Mouse (Mus musculus) midbrain, postnatal 0 days (tissue): ENCODE measurements around the gene Cybrd1. TPM values are rescaled to one million over a fixed set of nuclear protein-coding genes. Genes with fewer than 3 reads are reported as not detected.
A peak's percentile ranks its signal among the peaks of the same experiment; 100 is the strongest.

Source experiments
- ATAC-seq: fragments of 200-750 bp; cut with Nextera tagmentation; 2 replicates; pipeline ENCODE4 v1.8.0; 2017; ENCODE audit warnings: moderate number of reproducible peaks, mild to moderate bottlenecking, moderate TSS enrichment, moderate library complexity; ENCODE audit not compliant: low FRiP score
- DNase-seq: peaks from one replicate; pipeline ENCODE4 v3.0.0-alpha.2; 2015; ENCODE audit warnings: low spot score
- H3K27ac ChIP-seq: fragments of 300-500 bp; sonication (generic); 2 replicates; pipeline ENCODE4 v1.5.1; 2014; ENCODE audit warnings: low read depth, mild to moderate bottlenecking, low read length, mixed read lengths
- H3K27me3 ChIP-seq: fragments of 300-500 bp; sonication (generic); 2 replicates; pipeline ENCODE4 v1.6.1; 2014; ENCODE audit warnings: low read length, control low read depth, mixed read lengths; ENCODE audit not compliant: insufficient read depth
- H3K36me3 ChIP-seq: fragments of 300-500 bp; sonication (generic); 2 replicates; pipeline ENCODE4 v1.6.1; 2014; ENCODE audit warnings: low read length, control low read depth, mixed read lengths; ENCODE audit not compliant: insufficient read depth
- H3K4me1 ChIP-seq: fragments of 300-500 bp; sonication (generic); 2 replicates; pipeline ENCODE4 v1.6.1; 2014; ENCODE audit warnings: mild to moderate bottlenecking, control low read depth, antibody characterized with exemption, low read length, mixed read lengths; ENCODE audit not compliant: insufficient read depth
- H3K4me2 ChIP-seq: fragments of 300-500 bp; sonication (generic); 2 replicates; pipeline ENCODE4 v1.6.1; 2014; ENCODE audit warnings: low read depth, mild to moderate bottlenecking, low read length, mixed read lengths; ENCODE audit not compliant: poor library complexity, severe bottlenecking
- H3K4me3 ChIP-seq: fragments of 300-500 bp; sonication (generic); 2 replicates; pipeline ENCODE4 v1.5.1; 2014; ENCODE audit warnings: low read depth, mild to moderate bottlenecking, low read length, moderate library complexity
- H3K9ac ChIP-seq: fragments of 300-500 bp; sonication (generic); replicated peaks from 2 replicates; pipeline ENCODE4 v1.6.1; 2014; ENCODE audit warnings: mild to moderate bottlenecking, low read length, moderate library complexity, mixed read lengths; ENCODE audit not compliant: poor library complexity, severe bottlenecking
- H3K9me3 ChIP-seq: fragments of 300-500 bp; sonication (generic); 2 replicates; pipeline ENCODE4 v1.6.1; 2016; ENCODE audit warnings: low read length, control low read depth
- CTCF ChIP-seq: IDR thresholded peaks from 2 replicates; pipeline ENCODE4 v1.5.1; 2016; ENCODE audit warnings: antibody characterized with exemption, mild to moderate bottlenecking
- WGBS: fragments of 180-500 bp; shearing (Covaris S2); extraction: QIAGEN DNeasy Blood & Tissue Kit; methylation state at CpG from one replicate; pipeline ENCODE4 v1.1.7; 2014; 5-methylcytosine and 5-hydroxymethylcytosine counted together
- polyA plus RNA-seq: library from polyadenylated mRNA; unstranded; fragments of >200 nt; fragmentation: Nextera tagmentation; extraction: Ambion mirVana; gene quantifications from 2 replicates; pipeline ENCODE4 v1.2.1, GENCODE M21; 2015
- total RNA-seq: library from RNA; depleted of rRNA; stranded (reverse); fragments of >200 nt; gene quantifications from 2 replicates; pipeline ENCODE4 v1.2.3, GENCODE M21; 2014

Gene Cybrd1
- total and polyA plus RNA-seq, 2 experiments from 2014 or later = 2.2 to 6.3 TPM

- Histone ChIP-seq H3K9ac (no peak overlapping the region), H3K9me3 (no peaks in the 10 kb centered on the region), H3K4me1 (0 out of 2 replicates have a peak, but pooled peaks cover 3% of the 10 kb centered on the region), H3K36me3 (no peaks in the 10 kb centered on the region), H3K4me2 (no peak overlapping the region), H3K27me3 (no peaks in the 10 kb centered on the region), H3K4me3 (no peak overlapping the region), H3K27ac (no peak overlapping the region)
- DNase-seq (no peak), ATAC-seq (no peak)
- 77% methylated on average over 4 of the region's 4 CpGs for WGBS
- no peak for TF ChIP-seq CTCF
Observed at GRCm38 (mm10) chr2:71145853-71146252, 28.1 kb downstream of the Cybrd1 start.

DNA sequence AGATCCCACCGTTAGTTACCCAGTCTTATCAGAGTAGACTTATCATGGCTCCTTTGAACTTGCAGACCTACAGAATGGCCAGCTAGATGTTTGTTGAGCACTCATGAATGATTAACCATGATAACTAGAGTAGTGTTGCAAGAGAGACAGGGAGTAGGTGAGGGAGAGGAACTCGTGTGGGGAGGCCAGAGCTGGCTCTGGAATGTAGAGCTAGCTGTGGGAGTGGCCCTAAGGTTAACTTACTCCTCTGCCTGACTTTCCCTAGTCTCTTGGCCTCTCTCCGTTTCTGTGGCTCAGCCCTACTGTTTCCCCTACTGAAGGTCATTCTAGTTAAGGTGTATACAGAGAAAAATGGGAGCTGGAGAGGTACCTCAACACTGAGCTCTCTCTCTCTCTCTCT, 28.5 kb downstream of the Cybrd1 start:
- Histone ChIP-seq H3K9ac (no peak overlapping the region), H3K4me3 (no peak overlapping the region), H3K27me3 (no peaks in the 10 kb centered on the region), H3K36me3 (no peaks in the 10 kb centered on the region), H3K27ac (no peak overlapping the region), H3K9me3 (no peaks in the 10 kb centered on the region), H3K4me2 (no peak overlapping the region), H3K4me1 (0 out of 2 replicates have a peak, but pooled peaks cover 3% of the 10 kb centered on the region)
- 73% methylated on average over 3 of the region's 3 CpGs for WGBS
- TF ChIP-seq CTCF = no peak
- no peak for DNase-seq
- ATAC-seq = no peak

DNA sequence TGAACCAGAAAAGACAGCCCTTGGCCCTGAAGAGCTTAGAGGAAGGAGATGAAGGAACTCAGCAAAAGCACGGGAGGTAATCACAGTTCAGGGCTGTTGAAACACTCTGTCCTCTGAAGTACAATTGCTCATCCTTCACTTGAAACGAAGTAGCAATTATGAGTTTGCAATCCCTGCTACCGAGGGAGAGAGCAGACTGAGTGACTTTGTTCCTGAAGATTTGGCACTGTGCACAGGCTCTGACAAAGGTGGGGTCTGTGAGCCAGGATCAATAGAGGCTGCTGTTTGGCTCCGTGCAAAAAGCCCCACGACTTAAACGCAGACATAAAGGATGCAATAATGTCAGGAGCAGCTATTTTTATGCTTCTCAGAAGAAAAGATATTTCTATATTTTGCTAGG, 30.1 kb downstream of the Cybrd1 start:
- DNase-seq (peak; percentile 4), ATAC-seq (no peak)
- Histone ChIP-seq H3K4me3 (no peak overlapping the region), H3K27ac (no peak overlapping the region), H3K36me3 (no peaks in the 10 kb centered on the region), H3K9ac (0 out of 2 replicates have a peak overlapping the region, but pooled peaks have one; percentile 33), H3K4me2 (no peak overlapping the region), H3K4me1 (0 out of 2 replicates have a peak, but pooled peaks cover 3% of the 10 kb centered on the region), H3K27me3 (no peaks in the 10 kb centered on the region), H3K9me3 (no peaks in the 10 kb centered on the region)
- WGBS = 36% methylated on average over 6 of the region's 6 CpGs
- no peak for TF ChIP-seq CTCF

DNA sequence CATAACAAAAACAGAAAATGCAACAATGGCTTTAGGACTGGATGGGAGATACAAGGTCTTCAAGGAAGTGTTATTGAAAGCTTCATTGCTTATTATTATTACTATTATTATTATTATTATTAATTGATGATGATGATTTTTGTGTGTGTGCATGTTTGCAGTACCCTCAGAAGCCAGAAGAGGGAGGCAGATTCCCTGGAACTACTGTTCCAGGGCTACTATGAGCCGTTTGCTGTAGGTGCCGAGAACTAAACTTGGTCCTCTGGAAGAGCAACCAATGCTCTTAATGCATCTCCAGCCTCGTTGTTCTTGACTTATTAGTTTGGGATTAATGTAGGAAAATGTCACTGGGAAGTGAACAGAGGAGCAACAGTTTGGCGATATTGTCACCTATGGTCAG, 34.4 kb downstream of the Cybrd1 start:
- no peak for DNase-seq
- ATAC-seq = no peak

GRCm38 (mm10) chr2:71155486-71155885, 37.8 kb downstream of the Cybrd1 start:
- peak; percentile 99 for TF ChIP-seq CTCF
- Histone ChIP-seq H3K27ac (no peak overlapping the region), H3K27me3 (no peaks in the 10 kb centered on the region), H3K9ac (no peak overlapping the region), H3K36me3 (no peaks in the 10 kb centered on the region), H3K4me1 (no peaks in the 10 kb centered on the region), H3K4me2 (no peak overlapping the region), H3K9me3 (no peaks in the 10 kb centered on the region), H3K4me3 (no peak overlapping the region)
- DNase-seq (peak; percentile 84), ATAC-seq (peak; percentile 66)
- 6% methylated on average over 8 of the region's 8 CpGs for WGBS

More for the DNA sequence above, 34.4 kb downstream of the Cybrd1 start:
- no peak overlapping the region for H3K9ac ChIP-seq
- H3K9me3 ChIP-seq = no peaks in the 10 kb centered on the region
- H3K27me3 ChIP-seq = no peaks in the 10 kb centered on the region
- TF ChIP-seq CTCF = 0 out of 2 replicates have a peak, but pooled peaks have one; percentile 12
- no peak overlapping the region for H3K4me3 ChIP-seq
- no peaks in the 10 kb centered on the region for H3K36me3 ChIP-seq
- 0 out of 2 replicates have a peak, but pooled peaks cover 3% of the 10 kb centered on the region for H3K4me1 ChIP-seq
- H3K27ac ChIP-seq = no peak overlapping the region
- H3K4me2 ChIP-seq = no peak overlapping the region
- WGBS = 89% methylated on average over 4 of the region's 4 CpGs

- Histone ChIP-seq H3K4me2 (no peak overlapping the region), H3K4me1 (no peaks in the 10 kb centered on the region), H3K9ac (no peak overlapping the region), H3K27ac (no peak overlapping the region), H3K36me3 (no peaks in the 10 kb centered on the region), H3K4me3 (no peak overlapping the region), H3K9me3 (no peaks in the 10 kb centered on the region), H3K27me3 (no peaks in the 10 kb centered on the region)
- no peak for DNase-seq
- WGBS = 78% methylated on average over 8 of the region's 8 CpGs
- ATAC-seq = no peak
- TF ChIP-seq CTCF = no peak
Observed at GRCm38 (mm10) chr2:71156446-71156845, 38.7 kb downstream of the Cybrd1 start.
